Mouse (Mus musculus) kidney, adult 2 months (tissue): ENCODE measurements at regions not wholly inside any gene's neighbourhood (a gene's known extent, or its start where the extent isn't known, plus 50 kb on each side); places are given as distances from the start of the nearest gene placed in this dataset.

Experiments
- DNase-seq: peaks from one replicate; pipeline ENCODE4 v3.0.0; 2021
- H3K27ac ChIP-seq: fragments of 200-500 bp; 2 replicates; pipeline ENCODE4 v1.5.1; 2012; ENCODE audit warnings: low read depth, low read length, control low read depth, inconsistent platforms; ENCODE audit not compliant: insufficient read depth
- H3K27me3 ChIP-seq: fragments of 200-500 bp; replicated peaks from 2 replicates; pipeline ENCODE4 v1.6.1; 2012; ENCODE audit warnings: mild to moderate bottlenecking, moderate library complexity, low read length, inconsistent platforms; ENCODE audit not compliant: control insufficient read depth, insufficient read depth
- H3K36me3 ChIP-seq: fragments of 200-500 bp; 2 replicates; pipeline ENCODE4 v1.6.1; 2012; ENCODE audit warnings: mild to moderate bottlenecking, moderate library complexity, low read length, inconsistent platforms; ENCODE audit not compliant: control insufficient read depth, insufficient read depth
- H3K4me1 ChIP-seq: fragments of 200-500 bp; 2 replicates; pipeline ENCODE4 v1.6.1; 2011; ENCODE audit warnings: low read length; ENCODE audit not compliant: control insufficient read depth, insufficient read depth
- H3K4me3 ChIP-seq: fragments of 200-500 bp; 2 replicates; pipeline ENCODE4 v1.5.1; 2011; ENCODE audit warnings: mild to moderate bottlenecking, low read depth, low read length, control low read depth; ENCODE audit not compliant: insufficient read depth
- CTCF ChIP-seq: fragments of 200-500 bp; conservative IDR thresholded peaks from 2 replicates; pipeline ENCODE4 v1.5.1; 2011; ENCODE audit warnings: low read depth, mild to moderate bottlenecking, control low read depth, low read length, moderate library complexity, mixed read lengths; ENCODE audit not compliant: insufficient read depth, insufficient read length
- POLR2A ChIP-seq: fragments of 200-500 bp; IDR thresholded peaks from one replicate; pipeline ENCODE4 v1.6.1; 2011; ENCODE audit warnings: low read depth, low read length, control low read depth
- WGBS: fragments of 180-500 bp; shearing (Covaris S2); methylation state at CpG from one replicate; pipeline ENCODE4 v1.1.7; 2018; 5-methylcytosine and 5-hydroxymethylcytosine counted together

DNA sequence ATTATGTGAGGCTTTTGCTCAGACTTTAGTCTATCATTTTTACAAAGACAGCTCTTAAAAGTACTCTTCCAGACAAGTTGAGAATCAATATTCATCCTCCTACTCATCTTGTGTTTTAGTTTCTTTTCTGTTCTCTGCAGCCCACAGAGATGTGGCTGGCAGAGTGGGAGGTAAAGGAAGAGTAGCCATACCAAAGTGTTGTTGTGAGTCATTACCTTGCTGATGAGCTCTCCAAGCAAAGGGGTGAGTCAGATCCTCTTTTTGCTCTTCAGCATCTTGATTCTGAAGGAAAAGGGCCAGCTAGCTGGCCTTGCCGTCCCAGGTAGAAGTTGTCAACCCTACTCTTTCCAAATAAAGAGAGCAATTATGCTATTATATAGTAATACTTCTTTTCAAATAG lies 192.6 kb downstream of the Gm9733 start:
- WGBS: 92% methylated on average over 1 of the region's 1 CpGs
- Histone ChIP-seq H3K36me3 (no peaks in the 10 kb centered on the region), H3K4me3 (no peak overlapping the region), H3K27me3 (no peaks in the 10 kb centered on the region), H3K4me1 (no peaks in the 10 kb centered on the region), H3K27ac (no peak overlapping the region)
- no peak for DNase-seq
- TF ChIP-seq POLR2A: no peak
- TF ChIP-seq CTCF: no peak

DNA sequence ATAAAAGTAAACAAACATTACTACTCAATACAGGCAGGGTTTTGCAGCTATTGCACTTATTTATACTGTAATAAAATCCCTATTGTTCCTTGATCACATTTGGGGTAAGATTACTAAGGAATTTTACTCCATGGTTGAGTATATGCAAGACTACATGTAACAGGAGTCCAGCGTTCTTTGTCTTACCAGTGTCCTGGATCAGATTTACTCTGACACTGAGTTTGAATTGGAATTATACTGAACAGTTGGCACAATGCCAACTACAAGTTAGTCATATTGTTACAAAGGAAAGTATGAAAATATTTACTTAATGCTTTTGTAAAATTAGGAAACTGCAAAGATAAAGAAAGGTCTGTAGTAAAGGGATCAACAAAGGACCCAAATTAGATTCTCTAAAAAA lies 178.4 kb downstream of the Gm9733 start:
- 41% methylated on average over 1 of the region's 1 CpGs for WGBS
- TF ChIP-seq POLR2A (no peak), CTCF (no peak)
- Histone ChIP-seq H3K27ac (no peak overlapping the region), H3K27me3 (no peaks in the 10 kb centered on the region), H3K4me1 (no peaks in the 10 kb centered on the region), H3K36me3 (no peaks in the 10 kb centered on the region), H3K4me3 (no peak overlapping the region)
- no peak for DNase-seq

DNA sequence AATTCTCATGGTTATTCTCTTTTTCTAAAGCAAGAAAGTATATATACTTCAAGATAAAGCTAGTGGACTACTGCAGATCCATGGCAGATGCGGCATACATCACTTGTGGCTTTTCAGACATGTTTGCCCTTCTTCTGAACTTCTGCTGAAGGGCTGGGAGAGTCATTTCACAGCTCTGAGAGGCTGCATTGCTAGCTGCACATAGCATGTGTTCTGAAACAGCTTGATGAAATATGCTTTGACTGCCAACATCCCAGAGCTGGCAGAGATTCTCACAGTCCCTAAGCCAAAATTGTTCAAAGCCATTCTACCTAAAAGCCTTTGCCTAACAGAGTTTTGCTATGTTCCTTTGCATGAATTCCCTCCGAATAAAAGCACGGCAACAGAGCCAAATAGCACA lies 177.9 kb downstream of the Gm9733 start:
- H3K36me3 ChIP-seq: no peaks in the 10 kb centered on the region
- peak overlapping the region; percentile 23; the same call in 1 of the 2 replicates for H3K27ac ChIP-seq
- 76% methylated on average over 3 of the region's 3 CpGs for WGBS
- H3K27me3 ChIP-seq: no peaks in the 10 kb centered on the region
- no peaks in the 10 kb centered on the region for H3K4me1 ChIP-seq
- no peak for TF ChIP-seq POLR2A
- no peak for TF ChIP-seq CTCF
- no peak overlapping the region for H3K4me3 ChIP-seq
- DNase-seq: peak; percentile 46

DNA sequence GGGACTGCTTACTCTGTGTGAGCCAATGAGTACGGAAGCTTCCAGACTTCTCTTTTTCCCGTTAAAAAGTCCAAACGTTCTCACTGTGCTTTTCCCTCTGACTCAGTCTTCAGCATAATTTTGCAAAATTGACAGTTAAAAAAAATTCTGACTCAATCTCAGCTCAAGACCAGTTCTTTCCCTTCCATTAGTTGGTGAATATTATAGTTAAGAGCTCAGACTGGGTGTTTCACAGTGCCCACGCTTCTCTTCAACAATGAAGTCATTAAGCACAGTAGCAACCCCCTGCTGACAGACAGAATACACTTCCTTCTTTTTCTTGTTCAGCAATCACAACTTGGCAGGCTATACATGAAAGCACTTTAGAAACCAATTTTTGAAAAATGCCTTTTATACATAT lies 175.4 kb downstream of the Gm9733 start:
- Histone ChIP-seq H3K36me3 (no peaks in the 10 kb centered on the region), H3K27ac (no peak overlapping the region), H3K27me3 (no peaks in the 10 kb centered on the region), H3K4me1 (no peaks in the 10 kb centered on the region), H3K4me3 (no peak overlapping the region)
- TF ChIP-seq CTCF: no peak
- no peak for TF ChIP-seq POLR2A
- 81% methylated on average over 4 of the region's 4 CpGs for WGBS
- no peak for DNase-seq

DNA sequence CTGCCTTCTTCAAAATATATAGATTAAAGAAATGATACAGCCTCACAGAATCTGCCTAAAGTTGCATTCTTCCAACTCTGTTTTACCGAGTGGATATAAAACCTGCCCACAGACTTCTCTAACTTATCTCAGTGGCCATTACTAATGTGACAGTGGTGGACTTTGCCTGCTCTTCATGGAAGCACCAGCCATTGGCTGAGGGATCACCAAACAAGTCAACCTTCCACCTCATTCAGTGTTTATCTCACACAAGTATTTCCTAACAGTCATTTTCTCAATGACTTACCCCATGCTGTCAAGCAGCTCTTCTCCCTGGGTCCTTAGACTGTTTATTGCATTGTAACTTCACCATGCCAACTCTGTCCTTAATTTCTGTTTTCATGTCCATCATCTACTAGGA lies 174.3 kb downstream of the Gm9733 start:
- H3K4me1 ChIP-seq: no peaks in the 10 kb centered on the region
- no peaks in the 10 kb centered on the region for H3K36me3 ChIP-seq
- DNase-seq: no peak
- no peak overlapping the region for H3K27ac ChIP-seq
- WGBS: 89% methylated on average over 1 of the region's 1 CpGs
- H3K27me3 ChIP-seq: no peaks in the 10 kb centered on the region
- no peak for TF ChIP-seq CTCF
- no peak for TF ChIP-seq POLR2A
- no peak overlapping the region for H3K4me3 ChIP-seq

DNA sequence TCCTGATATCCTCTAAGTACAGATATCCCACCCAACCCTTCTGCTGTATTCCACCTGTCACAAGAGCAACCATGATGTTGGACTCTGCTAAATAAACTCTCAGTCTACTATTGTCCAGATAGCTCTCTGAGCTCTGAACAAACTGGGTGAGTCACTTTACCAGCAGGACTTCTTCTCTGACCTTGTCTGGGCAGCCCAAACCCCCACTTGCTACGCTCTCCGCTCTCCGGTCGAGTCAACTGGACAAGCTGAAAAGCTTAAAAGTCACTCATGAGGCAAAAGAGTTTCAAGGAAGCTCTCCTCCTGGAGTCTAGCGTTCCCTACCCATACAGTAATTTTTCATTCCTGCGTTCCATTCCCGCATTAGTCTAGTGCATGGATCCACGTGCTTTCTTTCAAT lies 173.2 kb downstream of the Gm9733 start:
- Histone ChIP-seq H3K4me1 (no peaks in the 10 kb centered on the region), H3K27me3 (no peaks in the 10 kb centered on the region), H3K4me3 (no peak overlapping the region), H3K27ac (peak overlapping the region; percentile 77; the same call in 1 of the 2 replicates), H3K36me3 (no peaks in the 10 kb centered on the region)
- 68% methylated on average over 8 of the region's 8 CpGs for WGBS
- peak; percentile 36 for DNase-seq
- TF ChIP-seq CTCF: no peak
- TF ChIP-seq POLR2A: no peak

DNA sequence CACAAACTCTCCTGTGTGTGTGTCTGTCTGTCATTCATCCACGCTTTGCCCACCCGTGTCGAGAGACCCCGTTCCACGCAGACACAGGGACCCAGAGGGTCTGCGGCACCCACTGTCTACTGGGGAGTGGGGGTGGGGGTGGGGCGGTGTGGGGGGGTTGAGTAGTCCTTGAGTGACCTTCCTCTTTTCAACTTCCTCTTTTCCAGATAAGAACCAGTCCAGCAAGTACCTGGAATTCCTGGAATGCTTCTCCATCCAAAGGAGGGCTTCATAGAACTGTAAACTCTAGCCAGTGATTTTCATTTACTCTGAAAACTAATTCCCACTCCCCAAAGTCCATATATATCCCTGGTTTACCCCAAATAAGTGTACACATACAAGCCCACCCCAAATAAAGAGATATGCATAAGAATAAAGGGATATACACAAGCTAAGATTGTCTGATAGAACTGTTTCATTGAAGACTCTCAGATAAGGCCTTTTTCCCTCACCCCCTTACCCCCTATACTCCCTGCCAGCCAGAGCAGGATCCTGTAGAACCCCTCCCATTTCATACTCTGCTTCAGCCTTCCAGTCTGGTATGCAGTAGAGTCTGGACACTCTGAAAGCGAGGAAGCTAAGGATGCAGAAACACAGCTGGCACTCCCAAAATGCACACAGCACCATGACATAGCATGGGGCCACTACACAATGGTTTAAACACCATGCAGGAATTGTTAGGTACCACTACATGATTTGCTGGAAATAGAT lies 172.0 kb downstream of the Gm9733 start:
- Histone ChIP-seq H3K27ac (peak overlapping the region; percentile 22), H3K4me3 (no peak overlapping the region), H3K27me3 (no peaks in the 10 kb centered on the region), H3K36me3 (no peaks in the 10 kb centered on the region), H3K4me1 (no peaks in the 10 kb centered on the region)
- TF ChIP-seq POLR2A: no peak
- no peak for TF ChIP-seq CTCF
- WGBS: 81% methylated on average over 8 of the region's 8 CpGs
- DNase-seq: peak; percentile 36
